ENCODE assay signal across 10 mouse cellular contexts in the genomic region with DNA sequence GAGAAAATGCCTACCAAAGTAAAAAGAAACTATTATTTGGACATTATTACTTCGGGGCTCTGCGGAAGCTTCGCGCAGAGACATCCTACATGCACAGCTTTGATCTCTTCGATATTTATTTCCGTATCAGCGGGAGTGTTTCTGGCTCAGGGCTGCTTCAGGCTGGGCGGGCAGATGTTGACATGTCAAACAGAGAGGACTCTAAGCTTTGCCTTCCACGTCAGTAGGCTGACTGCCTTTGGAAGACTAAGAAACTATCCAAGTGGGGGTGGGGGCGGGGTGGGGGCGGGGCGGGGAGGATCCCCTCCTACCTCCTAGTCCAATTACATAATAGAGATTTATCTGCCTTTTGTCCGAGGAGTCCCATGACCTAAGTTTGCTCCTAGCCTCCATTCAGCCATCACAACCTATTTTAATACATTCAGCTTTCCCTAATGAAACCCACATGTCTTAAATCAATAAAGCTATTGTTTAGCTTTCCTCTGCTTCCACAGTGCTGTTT.
A peak's percentile ranks its signal among the peaks of the same experiment; 100 is the strongest.
DNase-seq lines count a peak whose midpoint lies in the region; ATAC-seq lines count a peak whose summit lies in the region.
"Had no signal": no experiment of that assay in that cellular context is flagged by ENCODE, and none has a peak within 500 bp of the region (broad histone marks: within the 10 kb centered on the region; RNA-seq: fewer than 3 reads in every experiment).

No protein-coding gene starts in this region.

- H3K4me2 ChIP-seq in embryonic facial prominence, embryonic 15.5 days (replicated peaks): peak overlapping the region; percentile 27; the same call in 1 of the 2 replicates
- H3K4me2 ChIP-seq in intestine, embryonic 16.5 days (ENCODE audit: low read depth, low read length): 0 out of 2 replicates have a peak overlapping the region, but pooled peaks have one; percentile 16
- H3K4me2 ChIP-seq in neural tube, embryonic 12.5 days (replicated peaks): peak overlapping the region; percentile 32

- ATAC-seq in embryonic facial prominence, embryonic 15.5 days (ENCODE audit: insufficient number of reproducible peaks, low FRiP score, low TSS enrichment, low read depth): peak; percentile 43; the same call in 1 of the 2 replicates
- peak; percentile 45; the same call in 1 of the 2 replicates for ATAC-seq in intestine, embryonic 16.5 days
- ATAC-seq in neural tube, embryonic 12.5 days (ENCODE audit: low FRiP score, low read depth): peak; percentile 62

- H3K9ac ChIP-seq in embryonic facial prominence, embryonic 15.5 days: no peak overlapping the region
- no peak overlapping the region for H3K9ac ChIP-seq in intestine, embryonic 16.5 days (ENCODE audit: low read depth, low read length)
- no peak overlapping the region for H3K9ac ChIP-seq in neural tube, embryonic 12.5 days

- H3K9me3 ChIP-seq in embryonic facial prominence, embryonic 15.5 days (replicated peaks): no peaks in the 10 kb centered on the region
- no peaks in the 10 kb centered on the region for H3K9me3 ChIP-seq in intestine, embryonic 16.5 days (ENCODE audit: control insufficient read depth, low read length)
- H3K9me3 ChIP-seq in neural tube, embryonic 12.5 days: no peaks in the 10 kb centered on the region
- H3K9me3 ChIP-seq: G1E had no signal

- no peaks in the 10 kb centered on the region for H3K27me3 ChIP-seq in embryonic facial prominence, embryonic 15.5 days
- H3K27me3 ChIP-seq in intestine, embryonic 16.5 days (replicated peaks; ENCODE audit: control insufficient read depth, insufficient read depth, low read length): no peaks in the 10 kb centered on the region
- no peaks in the 10 kb centered on the region for H3K27me3 ChIP-seq in neural tube, embryonic 12.5 days (replicated peaks)

- H3K27ac ChIP-seq in embryonic facial prominence, embryonic 15.5 days (replicated peaks): 0 out of 2 replicates have a peak overlapping the region, but pooled peaks have one; percentile 48
- no peak overlapping the region for H3K27ac ChIP-seq in intestine, embryonic 16.5 days (ENCODE audit: low read length)
- H3K27ac ChIP-seq in neural tube, embryonic 12.5 days: no peak overlapping the region

- peaks cover 9% of the 10 kb centered on the region; the same call in 1 of the 2 replicates for H3K4me1 ChIP-seq in embryonic facial prominence, embryonic 15.5 days
- H3K4me1 ChIP-seq in intestine, embryonic 16.5 days (ENCODE audit: control insufficient read depth, insufficient read depth, low read length): peaks cover 2% of the 10 kb centered on the region; the same call in 1 of the 2 replicates
- H3K4me1 ChIP-seq in neural tube, embryonic 12.5 days: peaks cover 3% of the 10 kb centered on the region

- H3K36me3 ChIP-seq in embryonic facial prominence, embryonic 15.5 days: no peaks in the 10 kb centered on the region
- no peaks in the 10 kb centered on the region for H3K36me3 ChIP-seq in intestine, embryonic 16.5 days (ENCODE audit: control insufficient read depth, insufficient read depth, low read length)
- no peaks in the 10 kb centered on the region for H3K36me3 ChIP-seq in neural tube, embryonic 12.5 days
- H3K36me3 ChIP-seq: G1E had no signal

- no peak overlapping the region for H3K4me3 ChIP-seq in embryonic facial prominence, embryonic 15.5 days (replicated peaks)
- H3K4me3 ChIP-seq in intestine, embryonic 16.5 days (ENCODE audit: low read length): 0 out of 2 replicates have a peak overlapping the region, but pooled peaks have one; percentile 7
- no peak overlapping the region for H3K4me3 ChIP-seq in neural tube, embryonic 12.5 days

- 29% methylated on average over 13 of the region's 13 CpGs for WGBS in embryonic facial prominence, embryonic 15.5 days
- 32% methylated on average over 13 of the region's 13 CpGs for WGBS in intestine, embryonic 16.5 days
- 21% methylated on average over 13 of the region's 13 CpGs for WGBS in neural tube, embryonic 12.5 days

- peak; percentile 9 for DNase-seq in layer of hippocampus, adult 9-11 months
- DNase-seq in layer of hippocampus, postnatal 36 days: no peak
- no peak for DNase-seq in testis, postnatal 10 days (ENCODE audit: low spot score)
- no peak for DNase-seq in cerebellum, adult 18-20 months
- no peak for DNase-seq in heart, adult 8-10 months (ENCODE audit: low spot score)
- DNase-seq: cerebellum, postnatal 36 days had no signal
